Mouse (Mus musculus) layer of hippocampus, adult 9-11 months (tissue): ENCODE data around the gene Gm20388.

Experiments used
- DNase-seq: peaks from one replicate; pipeline ENCODE4 v3.0.0; 2022

Gm20388 gene

DNA sequence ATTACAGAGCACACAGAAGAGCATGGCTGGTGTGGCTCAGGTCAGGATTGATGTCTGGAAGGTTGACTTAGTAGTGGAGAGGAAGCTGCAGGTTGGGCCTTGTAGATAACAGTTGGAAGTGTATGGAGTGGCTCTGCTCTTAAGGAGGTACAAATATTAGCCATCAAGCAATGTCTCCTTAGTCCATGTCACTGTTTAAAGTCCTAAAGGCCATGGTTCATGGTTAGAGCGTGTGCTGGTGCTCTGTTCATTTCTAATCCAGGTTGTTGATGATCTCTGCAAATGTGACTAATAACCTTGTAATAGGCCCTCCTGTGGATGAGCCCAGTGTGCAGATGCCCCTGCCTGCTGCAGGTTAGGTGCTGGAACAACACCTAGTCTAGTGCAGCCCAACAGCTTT lies 2047.8 kb downstream of the Gm20388 start:
- no peak for DNase-seq

DNA sequence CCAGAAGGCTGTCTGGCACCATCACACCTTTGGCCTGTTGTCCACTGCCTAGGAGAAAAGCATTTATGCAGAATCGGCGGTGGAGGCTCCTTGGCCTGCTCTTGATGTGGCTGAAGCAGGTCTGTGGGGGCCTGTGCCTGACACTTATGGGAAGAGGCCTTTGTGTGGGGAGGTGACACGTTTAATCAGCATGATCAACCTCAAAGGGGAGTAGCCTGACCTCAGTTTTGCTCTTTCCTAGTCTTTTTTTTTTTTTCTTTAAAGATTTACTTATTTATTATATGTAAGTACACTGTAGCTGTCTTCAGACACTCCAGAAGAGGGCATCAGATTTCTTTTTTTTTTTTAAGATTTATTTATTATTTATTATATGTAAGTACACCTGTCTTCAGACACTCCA lies 2052.3 kb downstream of the Gm20388 start:
- DNase-seq: no peak

DNA sequence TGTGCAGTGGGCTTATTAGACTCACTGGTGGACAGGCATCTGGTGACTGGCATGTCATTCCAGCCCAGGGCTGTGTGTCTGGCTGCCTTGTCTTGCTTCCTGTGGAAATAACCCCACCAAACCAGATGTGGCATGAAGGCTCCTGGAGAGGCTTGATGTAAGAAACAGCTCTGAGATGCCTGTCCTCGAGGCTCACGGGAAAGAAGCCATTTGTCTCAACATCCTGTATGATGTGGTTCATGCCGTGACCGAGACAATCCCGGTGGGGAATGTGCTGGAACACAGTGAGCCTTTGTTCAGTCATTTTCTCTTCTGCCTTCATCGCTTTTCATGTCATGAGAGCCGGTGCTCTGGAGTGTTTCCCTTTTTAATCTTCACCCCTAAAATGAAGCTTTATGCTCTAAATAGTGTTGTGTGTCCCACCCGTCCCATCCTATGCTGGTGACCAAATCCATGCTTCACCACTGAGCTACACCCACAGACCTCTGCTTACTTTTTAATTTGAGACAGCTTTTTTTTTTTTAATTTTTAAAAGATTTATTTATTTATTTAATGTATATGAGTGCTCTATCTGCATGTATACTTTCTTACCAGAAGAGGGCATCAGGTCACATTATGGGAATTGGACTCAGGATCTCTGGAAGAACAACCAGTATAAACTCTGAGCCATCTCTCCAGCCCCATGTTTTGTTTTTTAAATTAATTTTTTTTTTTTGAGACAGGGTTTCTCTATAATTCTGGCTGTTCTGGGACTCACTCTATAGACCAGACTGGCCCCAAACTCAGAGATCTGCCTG lies 2054.3 kb downstream of the Gm20388 start:
- no peak for DNase-seq

DNA sequence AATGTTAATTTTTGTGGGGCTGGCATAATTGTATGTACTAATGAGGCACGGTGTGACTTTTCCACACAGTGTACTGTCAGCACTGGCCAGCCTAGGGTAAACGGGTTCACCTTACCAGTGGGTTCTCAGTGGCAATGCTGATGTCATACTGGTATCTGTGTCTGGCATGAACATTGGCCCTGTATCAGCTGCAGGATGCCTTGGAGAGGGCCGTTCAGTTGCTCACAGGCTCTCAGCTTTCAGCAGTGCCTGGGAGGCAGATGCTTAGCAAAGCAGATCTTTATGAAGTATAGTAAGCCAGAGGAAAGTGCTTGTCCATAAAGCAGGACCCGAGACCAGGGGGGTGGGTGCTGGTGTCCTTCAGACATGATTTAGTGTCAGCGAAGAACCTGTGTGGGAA lies 2055.5 kb downstream of the Gm20388 start:
- DNase-seq: no peak

DNA sequence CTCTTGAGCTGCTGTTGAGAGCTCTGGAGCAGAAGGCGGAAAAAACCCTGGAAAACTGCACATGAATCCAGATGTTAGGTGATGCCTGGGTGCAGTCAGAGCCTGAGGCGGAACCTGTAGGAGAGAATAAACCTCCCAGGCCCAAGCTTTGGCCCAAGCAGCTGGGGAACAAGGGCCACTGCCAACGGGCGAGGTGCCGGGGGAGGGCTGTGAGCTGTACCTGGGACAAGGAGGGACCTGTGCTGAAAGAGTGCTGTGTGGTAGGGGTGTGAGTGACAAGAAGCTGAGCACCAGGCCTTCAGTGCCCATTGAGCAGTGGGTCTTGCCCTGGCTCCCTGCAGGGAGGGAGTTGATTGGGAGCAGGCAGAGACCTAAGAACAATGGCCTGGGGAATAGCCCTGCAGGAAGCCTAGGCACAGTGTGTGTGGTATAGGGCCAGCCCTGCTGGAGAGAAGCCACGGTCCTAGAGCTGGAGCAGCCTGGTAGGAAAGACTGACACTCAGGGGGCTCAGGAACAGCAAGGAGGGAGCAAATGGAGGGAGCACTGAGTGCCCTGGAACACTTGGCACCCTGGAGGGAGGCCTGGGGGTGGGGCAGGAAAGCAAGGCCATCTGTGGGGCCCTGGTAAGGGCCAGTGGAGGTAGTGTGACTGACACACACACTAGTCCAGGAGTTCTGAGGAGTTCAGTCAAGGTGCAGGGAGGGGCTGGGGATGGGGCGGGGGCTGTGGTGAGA lies 2056.2 kb downstream of the Gm20388 start:
- DNase-seq: no peak

DNA sequence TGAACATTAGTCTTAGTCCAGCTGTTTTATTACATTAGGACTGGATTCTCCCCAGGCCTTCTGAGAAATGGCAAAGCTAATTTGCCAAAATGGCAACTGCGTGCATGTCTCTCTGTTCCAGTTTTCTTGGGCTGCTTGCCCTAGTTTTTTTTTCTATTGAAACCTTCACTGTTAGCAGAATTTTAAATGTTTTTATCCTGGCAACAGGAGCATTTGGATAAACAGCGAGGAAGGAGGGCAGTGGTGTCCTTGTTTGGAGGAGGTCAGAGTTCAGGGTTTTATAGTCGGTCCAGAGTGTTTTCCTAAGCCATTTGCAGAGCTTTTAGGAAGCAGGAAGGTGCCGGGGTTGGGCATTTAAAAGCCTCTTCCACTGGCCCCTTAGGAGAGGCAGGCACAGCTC lies 2057.3 kb downstream of the Gm20388 start:
- DNase-seq: no peak

- no peak for DNase-seq
Measured at GRCm38 (mm10) chr8:121968542-121968941, 2057.9 kb downstream of the Gm20388 start.

- DNase-seq: no peak
Measured at GRCm38 (mm10) chr8:121970225-121970624, 2059.6 kb downstream of the Gm20388 start.

GRCm38 (mm10) chr8:121971488-121972058 lies 2060.9 kb downstream of the Gm20388 start:
- no peak for DNase-seq

DNA sequence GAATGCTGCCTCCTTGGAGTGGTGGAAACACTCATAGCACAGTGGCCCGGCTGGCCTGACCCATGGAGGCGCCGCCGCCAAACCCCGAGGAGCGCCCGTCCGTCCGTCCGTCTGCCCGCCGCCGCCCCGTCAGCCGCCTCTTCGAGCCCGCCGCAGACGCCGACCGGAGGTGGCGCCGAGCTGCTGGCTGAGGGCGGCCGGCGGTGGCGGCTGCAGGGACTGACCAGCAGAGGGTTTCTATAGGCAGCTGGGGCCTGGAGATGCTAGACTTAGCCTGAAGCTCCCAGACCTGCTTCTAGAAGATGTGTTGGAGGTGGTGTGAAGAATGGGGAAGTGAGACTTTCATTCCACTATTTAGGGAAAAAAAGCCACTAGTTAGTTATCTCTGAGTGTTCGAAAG lies 2063.3 kb downstream of the Gm20388 start:
- no peak for DNase-seq

- DNase-seq: no peak
Measured at GRCm38 (mm10) chr8:121977819-121978590, 2067.4 kb downstream of the Gm20388 start.

GRCm38 (mm10) chr8:121978670-121979069 lies 2068.0 kb downstream of the Gm20388 start:
- no peak for DNase-seq

DNA sequence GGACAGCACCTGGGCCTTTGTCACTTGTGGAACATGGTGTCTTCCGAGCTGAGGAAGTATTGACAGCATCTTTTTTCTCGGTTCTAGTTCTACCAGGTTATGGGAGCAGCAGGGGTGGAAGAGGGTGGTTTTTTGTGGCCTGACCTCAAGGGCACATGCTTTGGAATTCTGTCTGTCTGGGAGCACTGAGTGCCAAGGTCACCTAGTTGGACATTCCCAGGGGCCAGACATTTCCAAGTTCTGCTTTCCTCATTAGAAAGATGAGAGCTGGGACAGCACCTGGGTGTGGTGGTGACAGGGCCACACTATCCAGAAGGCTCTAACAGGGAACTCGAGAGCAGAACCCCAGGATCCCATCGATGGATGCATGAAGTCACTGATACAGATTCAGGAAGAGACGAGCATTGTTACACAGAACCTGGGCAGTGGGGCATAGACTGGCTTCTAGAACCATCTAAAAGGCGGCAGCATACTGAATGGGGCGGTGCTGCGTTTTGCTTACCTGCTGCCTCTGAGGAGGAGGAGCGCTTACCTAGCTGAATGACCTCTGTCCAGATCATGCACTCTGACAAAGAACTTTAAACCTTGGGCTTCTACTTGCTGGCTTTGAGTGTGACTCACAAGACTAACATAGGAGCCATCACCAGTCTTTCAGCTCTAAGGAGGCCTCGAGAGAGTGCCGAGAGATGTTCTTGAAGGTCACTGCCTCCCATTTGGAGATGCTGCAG lies 2070.3 kb downstream of the Gm20388 start:
- no peak for DNase-seq

- DNase-seq: no peak
Measured at GRCm38 (mm10) chr8:121981520-121981895, 2070.9 kb downstream of the Gm20388 start.

DNA sequence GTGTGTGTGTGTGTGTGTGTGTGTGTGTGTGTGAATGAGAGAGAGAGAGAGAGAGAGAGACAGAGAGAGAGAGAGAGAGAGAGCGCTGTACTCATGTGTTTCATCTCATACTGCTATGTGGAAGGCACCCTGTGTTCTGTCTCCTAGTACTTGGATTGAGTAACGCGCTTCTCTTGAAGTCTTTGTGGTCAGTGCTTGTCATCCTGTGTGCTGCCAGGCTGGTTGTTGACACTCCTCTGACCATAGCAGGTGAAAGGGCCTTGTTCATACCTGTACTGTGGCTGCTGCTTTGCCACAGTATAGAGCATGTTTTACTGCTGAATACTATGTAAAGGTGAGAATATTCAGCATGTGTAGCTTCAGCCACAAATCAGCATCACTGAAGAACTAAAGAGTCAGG lies 2075.0 kb downstream of the Gm20388 start:
- DNase-seq: no peak

GRCm38 (mm10) chr8:121987892-121988291 lies 2077.3 kb downstream of the Gm20388 start:
- DNase-seq: no peak

- DNase-seq: no peak
Measured at GRCm38 (mm10) chr8:121990506-121991255, 2080.0 kb downstream of the Gm20388 start.

GRCm38 (mm10) chr8:121991611-121992010 lies 2081.0 kb downstream of the Gm20388 start:
- DNase-seq: no peak

DNA sequence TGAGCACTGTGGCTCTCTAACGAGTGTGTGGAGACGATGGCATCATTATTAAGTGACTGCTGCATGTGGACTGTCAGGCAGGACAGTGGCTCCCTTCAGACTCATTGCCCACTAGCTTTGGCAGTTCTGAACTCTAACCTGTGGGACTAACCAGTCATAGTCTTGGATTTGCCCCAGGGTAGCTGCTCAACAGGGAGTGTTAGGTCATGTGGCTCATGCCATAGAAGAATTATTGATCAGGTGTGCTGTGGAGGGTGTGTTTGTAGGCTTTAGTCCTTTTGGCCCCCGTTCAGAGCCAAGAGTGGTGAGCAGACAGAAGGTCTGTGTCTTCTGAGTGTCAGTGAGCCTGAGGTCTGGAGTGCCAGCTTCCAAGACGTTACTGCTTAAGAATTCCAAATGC lies 2082.3 kb downstream of the Gm20388 start:
- DNase-seq: no peak

DNA sequence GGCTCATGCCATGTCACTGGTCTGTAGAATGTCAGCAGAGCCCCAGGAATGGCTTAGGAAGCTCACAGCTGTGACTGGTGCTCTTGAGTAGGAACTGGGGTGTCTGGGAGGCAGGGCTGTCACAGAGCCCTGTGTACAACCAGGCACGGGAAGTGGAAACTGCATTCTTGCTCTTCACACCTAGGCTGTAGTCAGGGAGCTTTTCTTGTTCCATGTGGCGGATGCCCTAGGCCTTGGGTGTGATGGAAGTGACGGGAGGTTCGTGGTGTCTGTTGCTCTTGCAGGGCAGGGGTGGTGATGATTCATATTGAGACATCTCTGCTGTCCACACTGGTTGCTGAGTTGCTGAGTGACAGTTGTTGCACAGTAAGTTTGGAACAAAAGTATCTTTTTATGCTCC lies 2084.5 kb downstream of the Gm20388 start:
- no peak for DNase-seq

DNA sequence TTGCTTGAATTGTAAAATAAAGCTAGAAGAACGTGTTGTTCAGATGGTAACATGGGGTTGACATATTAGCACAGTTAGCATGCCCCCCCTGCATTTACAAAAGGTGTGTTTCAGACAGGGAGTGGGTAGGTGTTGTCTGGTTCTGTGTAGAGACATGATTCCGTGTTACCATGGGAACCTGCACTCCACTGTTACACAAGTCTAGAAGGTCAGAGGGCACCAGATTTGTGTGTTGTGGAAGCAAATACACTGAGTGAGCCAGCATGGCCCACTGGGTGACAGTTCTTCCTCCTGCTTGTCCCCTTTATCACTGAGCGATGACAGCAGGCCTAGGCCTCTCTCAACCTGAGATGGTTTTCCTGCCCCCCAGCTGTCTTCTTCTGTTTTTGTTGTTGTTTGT lies 2085.3 kb downstream of the Gm20388 start:
- DNase-seq: no peak

GRCm38 (mm10) chr8:121998631-121999030 lies 2088.0 kb downstream of the Gm20388 start:
- DNase-seq: no peak
